Mouse (Mus musculus) testis, adult 2 months (tissue): ENCODE data around the gene Asb18. TPM values are rescaled to one million over a fixed set of nuclear protein-coding genes. Genes with fewer than 3 reads are reported as not detected.

Experiments used
- H3K27ac ChIP-seq: fragments of 200-500 bp; 2 replicates; pipeline ENCODE4 v1.5.1; 2012; ENCODE audit warnings: low read depth, low read length; ENCODE audit not compliant: control insufficient read depth, insufficient read depth
- H3K27me3 ChIP-seq: fragments of 200-500 bp; 2 replicates; pipeline ENCODE4 v1.6.1; 2012; ENCODE audit warnings: mild to moderate bottlenecking, low read length, moderate library complexity; ENCODE audit not compliant: control insufficient read depth, insufficient read depth
- H3K36me3 ChIP-seq: fragments of 200-500 bp; 2 replicates; pipeline ENCODE4 v1.6.1; 2012; ENCODE audit warnings: mild to moderate bottlenecking, low read length; ENCODE audit not compliant: control insufficient read depth, insufficient read depth
- H3K4me1 ChIP-seq: fragments of 200-500 bp; 2 replicates; pipeline ENCODE4 v1.6.1; 2012; ENCODE audit warnings: low read length; ENCODE audit not compliant: control insufficient read depth, insufficient read depth
- H3K4me3 ChIP-seq: fragments of 200-500 bp; 2 replicates; pipeline ENCODE4 v1.5.1; 2012; ENCODE audit warnings: low read depth, mild to moderate bottlenecking, low read length, moderate library complexity, mixed read lengths; ENCODE audit not compliant: control insufficient read depth
- CTCF ChIP-seq: fragments of 200-500 bp; IDR thresholded peaks from 2 replicates; pipeline ENCODE4 v1.5.1; 2012; ENCODE audit warnings: low read depth, mild to moderate bottlenecking, inconsistent platforms, low read length, moderate library complexity; ENCODE audit not compliant: control insufficient read depth, insufficient read depth, insufficient replicate concordance
- POLR2A ChIP-seq: fragments of 200-500 bp; IDR thresholded peaks from 2 replicates; pipeline ENCODE4 v1.6.1; 2012; ENCODE audit warnings: low read depth, mild to moderate bottlenecking, inconsistent platforms, low read length, moderate library complexity; ENCODE audit not compliant: control insufficient read depth
- polyA plus RNA-seq: library from polyadenylated mRNA; depleted of rRNA; stranded (reverse); fragments of >200 nt; gene quantifications from 2 replicates; pipeline ENCODE4 v1.2.3, GENCODE M21; 2012; rRNA removed

Gene Asb18
- 0.22 and 0.61 TPM in 2 replicates for polyA plus RNA-seq

- no peaks in the 10 kb centered on the region for H3K27me3 ChIP-seq
- H3K4me3 ChIP-seq: no peak within 1 kb of the TSS
- TF ChIP-seq CTCF (no peak), POLR2A (no peak)
Measured at GRCm38 (mm10) chr1:90014446-90014845, at the start of gene Asb18. Asb18 (minus strand) TSS chr1:90014666.

DNA sequence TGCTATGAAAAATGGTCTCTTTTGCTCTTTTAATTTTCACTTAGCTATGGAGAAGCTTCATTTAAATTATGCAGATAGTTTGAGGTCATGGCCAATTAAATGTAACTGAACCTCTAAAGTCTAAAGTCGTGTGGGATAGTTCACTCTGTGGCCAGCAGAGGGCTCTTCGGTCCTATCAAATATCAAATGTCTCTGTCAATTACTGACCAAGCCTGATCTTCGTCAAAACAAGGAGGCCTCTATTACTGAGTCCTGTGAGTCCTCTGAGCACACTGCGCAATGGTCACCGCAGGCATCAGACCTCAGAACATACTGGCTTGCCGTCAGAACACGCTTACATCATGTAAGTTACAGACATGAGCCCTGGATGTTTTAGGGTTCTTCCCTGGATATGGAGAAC lies 46.1 kb upstream of the Asb18 start:
- no peaks in the 10 kb centered on the region for H3K4me1 ChIP-seq
- H3K27ac ChIP-seq: no peak overlapping the region
- no peak for TF ChIP-seq POLR2A
- TF ChIP-seq CTCF: no peak
- H3K27me3 ChIP-seq: no peaks in the 10 kb centered on the region
- no peaks in the 10 kb centered on the region for H3K36me3 ChIP-seq
- H3K4me3 ChIP-seq: no peak overlapping the region

More at GRCm38 (mm10) chr1:90014446-90014845, at the start of gene Asb18:
- H3K27ac ChIP-seq: no peak within 1 kb of the TSS
- H3K4me1 ChIP-seq: no peaks in the 10 kb centered on the region; the same call in 1 of the 2 replicates
- no peaks in the 10 kb centered on the region for H3K36me3 ChIP-seq

DNA sequence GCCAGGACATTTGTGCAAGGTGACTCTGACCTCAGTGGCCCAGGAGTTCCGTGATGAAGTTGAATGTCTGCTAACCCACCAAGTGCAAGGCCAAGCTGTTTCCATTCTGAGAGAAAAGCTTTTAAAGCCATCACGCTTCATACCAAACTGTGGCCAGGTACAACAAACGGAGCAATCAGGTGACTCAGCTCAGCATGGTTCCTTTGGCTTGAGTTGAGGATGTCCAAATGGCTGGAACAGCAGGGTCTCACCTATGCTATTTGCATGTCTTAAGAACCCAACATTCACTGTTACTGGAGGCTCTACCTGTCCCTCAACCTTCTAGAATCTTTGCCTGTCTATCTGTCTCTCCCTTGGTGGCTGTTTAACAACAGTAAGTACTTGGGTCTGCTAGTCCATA lies 45.6 kb upstream of the Asb18 start:
- no peaks in the 10 kb centered on the region for H3K27me3 ChIP-seq
- H3K27ac ChIP-seq: no peak overlapping the region
- H3K4me3 ChIP-seq: no peak overlapping the region
- TF ChIP-seq POLR2A: no peak
- no peak for TF ChIP-seq CTCF
- H3K36me3 ChIP-seq: no peaks in the 10 kb centered on the region
- H3K4me1 ChIP-seq: no peaks in the 10 kb centered on the region

DNA sequence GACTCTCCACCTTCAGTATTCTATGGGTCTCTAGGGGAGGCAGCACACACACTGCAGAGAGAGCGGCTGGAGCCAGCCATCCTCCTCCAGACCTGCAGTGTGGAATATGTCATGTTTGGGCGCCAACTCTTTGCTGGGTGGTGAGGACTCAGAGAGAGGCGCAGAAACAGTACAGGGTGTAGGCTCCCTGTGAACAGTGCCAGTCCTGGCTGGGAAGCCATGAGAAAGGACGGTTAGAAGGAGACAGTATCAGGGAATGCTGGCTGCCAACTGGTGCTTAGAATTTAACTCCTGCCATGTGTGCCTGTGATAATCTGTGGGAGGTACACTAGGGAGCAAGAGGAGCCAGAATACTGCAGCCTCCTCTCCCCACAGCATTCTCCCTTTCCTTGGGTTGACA lies 40.5 kb upstream of the Asb18 start:
- Histone ChIP-seq H3K27ac (no peak overlapping the region), H3K4me3 (no peak overlapping the region), H3K4me1 (no peaks in the 10 kb centered on the region), H3K36me3 (no peaks in the 10 kb centered on the region), H3K27me3 (no peaks in the 10 kb centered on the region)
- TF ChIP-seq POLR2A (no peak), CTCF (no peak)

GRCm38 (mm10) chr1:90051347-90051746 lies 36.9 kb upstream of the Asb18 start:
- no peak for TF ChIP-seq CTCF
- TF ChIP-seq POLR2A: no peak
- Histone ChIP-seq H3K4me3 (no peak overlapping the region), H3K27ac (no peak overlapping the region), H3K4me1 (no peaks in the 10 kb centered on the region), H3K27me3 (no peaks in the 10 kb centered on the region), H3K36me3 (no peaks in the 10 kb centered on the region)

GRCm38 (mm10) chr1:90050046-90050739 lies 35.7 kb upstream of the Asb18 start:
- H3K36me3 ChIP-seq: no peaks in the 10 kb centered on the region
- no peaks in the 10 kb centered on the region for H3K4me1 ChIP-seq
- no peak overlapping the region for H3K4me3 ChIP-seq
- H3K27ac ChIP-seq: no peak overlapping the region
- TF ChIP-seq POLR2A: no peak
- TF ChIP-seq CTCF: no peak
- no peaks in the 10 kb centered on the region for H3K27me3 ChIP-seq

- H3K4me1 ChIP-seq: no peaks in the 10 kb centered on the region
- TF ChIP-seq CTCF (no peak), POLR2A (no peak)
- no peak overlapping the region for H3K27ac ChIP-seq
- no peak overlapping the region for H3K4me3 ChIP-seq
- H3K36me3 ChIP-seq: no peaks in the 10 kb centered on the region
- no peaks in the 10 kb centered on the region for H3K27me3 ChIP-seq
Measured at GRCm38 (mm10) chr1:90028305-90028704, 13.8 kb upstream of the Asb18 start.
